Mouse (Mus musculus) kidney, postnatal 0 days (tissue): ENCODE results near the gene Pxmp4. TPM values are rescaled to one million over a fixed set of nuclear protein-coding genes. Genes with fewer than 3 reads are reported as not detected.
A peak's percentile ranks its signal among the peaks of the same experiment; 100 is the strongest.

Experiments used
- ATAC-seq: fragments of 200-750 bp; cut with Nextera tagmentation; replicated peaks from 2 replicates; pipeline ENCODE4 v1.8.0; 2017; ENCODE audit warnings: low read depth, moderate number of reproducible peaks, moderate TSS enrichment, moderate library complexity; ENCODE audit not compliant: low FRiP score
- DNase-seq: peaks from one replicate; pipeline ENCODE4 v3.0.0-alpha.2; 2016; ENCODE audit warnings: low spot score
- H3K27ac ChIP-seq: fragments of 300-500 bp; sonication (generic); 2 replicates; pipeline ENCODE4 v1.5.1; 2014; ENCODE audit warnings: mild to moderate bottlenecking
- H3K27me3 ChIP-seq: fragments of 300-500 bp; sonication (generic); 2 replicates; pipeline ENCODE4 v1.6.1; 2014; ENCODE audit warnings: low read length, mixed read lengths; ENCODE audit not compliant: insufficient read depth
- H3K36me3 ChIP-seq: fragments of 300-500 bp; sonication (generic); 2 replicates; pipeline ENCODE4 v1.6.1; 2014; ENCODE audit warnings: low read length, mixed read lengths; ENCODE audit not compliant: insufficient read depth
- H3K4me1 ChIP-seq: fragments of 300-500 bp; sonication (generic); replicated peaks from 2 replicates; pipeline ENCODE4 v1.6.1; 2014; ENCODE audit warnings: antibody characterized with exemption, low read length, mixed read lengths; ENCODE audit not compliant: insufficient read depth
- H3K4me2 ChIP-seq: fragments of 300-500 bp; sonication (generic); 2 replicates; pipeline ENCODE4 v1.6.1; 2014; ENCODE audit warnings: mild to moderate bottlenecking, low read length, moderate library complexity, mixed read lengths
- H3K4me3 ChIP-seq: fragments of 300-500 bp; sonication (generic); replicated peaks from 2 replicates; pipeline ENCODE4 v1.5.1; 2014; ENCODE audit warnings: low read depth, low read length
- H3K9ac ChIP-seq: fragments of 300-500 bp; sonication (generic); 2 replicates; pipeline ENCODE4 v1.6.1; 2014; ENCODE audit warnings: low read depth, low read length
- H3K9me3 ChIP-seq: fragments of 300-500 bp; sonication (generic); replicated peaks from 2 replicates; pipeline ENCODE4 v1.6.1; 2016; ENCODE audit warnings: low read length, inconsistent platforms, mixed read lengths
- CTCF ChIP-seq: IDR thresholded peaks from 2 replicates; pipeline ENCODE4 v1.5.1; 2016; ENCODE audit warnings: antibody characterized with exemption, low read depth, mild to moderate bottlenecking, moderate library complexity
- WGBS: fragments of 180-500 bp; shearing (Covaris S2); extraction: QIAGEN DNeasy Blood & Tissue Kit; methylation state at CpG from one replicate; pipeline ENCODE4 v1.1.7; 2014; 5-methylcytosine and 5-hydroxymethylcytosine counted together
- polyA plus RNA-seq: library from polyadenylated mRNA; unstranded; fragments of >200 nt; fragmentation: Nextera tagmentation; extraction: Ambion mirVana; gene quantifications from 2 replicates; pipeline ENCODE4 v1.2.1, GENCODE M21; 2015

Gene Pxmp4
- polyA plus RNA-seq, 1 experiment from 2014 or later: 37.9 TPM

- ATAC-seq (no peak), DNase-seq (peak; percentile 38)
- TF ChIP-seq CTCF: peak; percentile 69
- H3K4me1 ChIP-seq: no peaks in the 10 kb centered on the region
- no peak overlapping the region for H3K9ac ChIP-seq
- no peak overlapping the region for H3K27ac ChIP-seq
- no peaks in the 10 kb centered on the region for H3K27me3 ChIP-seq
- H3K9me3 ChIP-seq: no peaks in the 10 kb centered on the region
- no peak overlapping the region for H3K4me3 ChIP-seq
- no peak overlapping the region for H3K4me2 ChIP-seq
- 65% methylated on average over 3 of the region's 3 CpGs for WGBS
- peaks cover 14% of the 10 kb centered on the region for H3K36me3 ChIP-seq
These were observed 10.5 kb downstream of the Pxmp4 start for GRCm38 (mm10) chr2:154593025-154593424.

DNA sequence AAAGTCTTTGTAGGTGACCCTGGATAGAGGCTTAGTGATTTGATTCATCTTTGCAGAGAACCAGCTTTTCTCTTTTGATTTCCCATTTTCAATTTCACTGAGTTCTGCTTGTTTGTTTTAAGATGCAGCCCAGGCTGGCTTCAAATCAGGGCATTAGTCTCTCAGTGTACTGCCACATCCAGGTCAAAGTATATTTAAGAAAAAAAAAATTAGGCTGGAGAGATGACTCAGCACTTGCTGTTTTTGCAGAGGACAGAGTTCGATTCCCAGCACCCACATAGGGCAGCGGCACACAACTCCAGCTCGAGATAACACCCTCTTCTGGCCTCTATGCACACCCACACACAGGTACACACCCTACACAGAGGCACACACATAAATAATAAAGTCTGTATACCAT, 12.3 kb downstream of the Pxmp4 start:
- WGBS: 84% methylated on average over 3 of the region's 3 CpGs
- no peak overlapping the region for H3K27ac ChIP-seq
- no peaks in the 10 kb centered on the region for H3K4me1 ChIP-seq
- no peak for TF ChIP-seq CTCF
- DNase-seq (no peak), ATAC-seq (no peak)
- H3K36me3 ChIP-seq: peaks cover 19% of the 10 kb centered on the region
- no peak overlapping the region for H3K4me3 ChIP-seq
- no peak overlapping the region for H3K9ac ChIP-seq
- H3K27me3 ChIP-seq: no peaks in the 10 kb centered on the region
- H3K4me2 ChIP-seq: no peak overlapping the region
- H3K9me3 ChIP-seq: no peaks in the 10 kb centered on the region

DNA sequence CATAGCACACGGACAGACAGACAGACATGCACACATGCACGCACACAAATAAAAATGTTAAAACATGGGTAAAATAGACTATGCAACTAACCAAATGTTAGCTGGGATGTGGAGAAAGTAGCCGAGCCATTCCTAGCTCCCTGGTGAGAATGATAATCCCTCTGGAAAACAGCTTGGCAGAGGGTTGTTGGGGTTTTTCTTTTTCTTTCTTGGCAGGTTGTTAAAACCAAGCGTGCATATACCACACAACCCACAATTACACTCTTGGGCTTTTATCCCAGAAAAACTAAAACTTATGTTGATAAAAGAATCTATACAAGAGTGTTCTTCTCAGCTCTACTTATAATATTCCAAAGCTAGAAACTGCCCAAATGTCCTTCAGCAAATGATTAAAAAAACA, 14.5 kb downstream of the Pxmp4 start:
- WGBS: 87% methylated on average over 4 of the region's 4 CpGs
- Histone ChIP-seq H3K4me1 (no peaks in the 10 kb centered on the region), H3K4me3 (no peak overlapping the region), H3K27me3 (no peaks in the 10 kb centered on the region), H3K9ac (no peak overlapping the region), H3K36me3 (peaks cover 14% of the 10 kb centered on the region; the same call in 1 of the 2 replicates), H3K9me3 (no peaks in the 10 kb centered on the region), H3K27ac (no peak overlapping the region), H3K4me2 (no peak overlapping the region)
- ATAC-seq (no peak), DNase-seq (no peak)
- TF ChIP-seq CTCF: no peak

- no peaks in the 10 kb centered on the region for H3K4me1 ChIP-seq
- no peak overlapping the region for H3K9ac ChIP-seq
- no peaks in the 10 kb centered on the region for H3K9me3 ChIP-seq
- H3K27ac ChIP-seq: no peak overlapping the region
- peak; percentile 68 for TF ChIP-seq CTCF
- peaks cover 5% of the 10 kb centered on the region; the same call in 1 of the 2 replicates for H3K36me3 ChIP-seq
- H3K27me3 ChIP-seq: no peaks in the 10 kb centered on the region
- DNase-seq (peak; percentile 44), ATAC-seq (no peak)
- no peak overlapping the region for H3K4me2 ChIP-seq
- WGBS: 76% methylated on average over 5 of the region's 5 CpGs
- no peak overlapping the region for H3K4me3 ChIP-seq
These were observed 17.1 kb downstream of the Pxmp4 start for GRCm38 (mm10) chr2:154586405-154586804.

DNA sequence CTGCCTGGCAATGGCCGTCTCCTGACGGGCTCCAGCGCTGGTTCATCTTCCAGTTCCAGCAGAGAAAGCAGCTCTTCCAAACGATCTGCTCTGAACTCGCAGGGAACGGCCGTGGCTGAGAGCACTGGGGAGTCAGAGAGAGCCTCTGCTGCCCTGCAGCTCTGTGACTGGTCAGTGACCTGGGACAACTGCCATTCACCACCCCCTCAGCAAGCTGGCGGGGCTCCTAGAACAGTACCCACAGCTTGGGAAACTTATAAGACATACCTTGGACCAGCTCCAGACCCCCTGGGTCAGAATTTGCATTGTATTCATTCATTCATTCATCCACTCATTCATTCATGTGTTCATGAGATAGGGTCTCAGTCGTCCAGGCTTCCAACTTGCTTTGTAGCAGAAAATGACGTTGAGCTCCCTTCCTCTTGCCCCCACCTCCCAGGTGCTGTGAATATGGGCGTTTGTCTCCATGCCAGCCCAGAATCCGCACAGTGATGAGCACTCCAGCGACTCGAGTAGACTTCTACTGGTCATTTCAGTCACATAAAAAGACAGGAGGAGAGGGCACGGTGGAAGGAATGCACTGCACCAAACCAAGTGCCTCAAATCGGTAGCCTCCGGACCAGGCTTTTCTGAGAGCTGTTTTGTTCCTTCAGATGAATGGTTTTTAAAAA, 18.4 kb downstream of the Pxmp4 start:
- no peak overlapping the region for H3K4me3 ChIP-seq
- H3K27ac ChIP-seq: no peak overlapping the region
- H3K27me3 ChIP-seq: no peaks in the 10 kb centered on the region
- no peaks in the 10 kb centered on the region for H3K4me1 ChIP-seq
- DNase-seq (no peak), ATAC-seq (no peak)
- WGBS: 49% methylated on average over 17 of the region's 17 CpGs
- H3K36me3 ChIP-seq: peaks cover 5% of the 10 kb centered on the region; the same call in 1 of the 2 replicates
- H3K9ac ChIP-seq: no peak overlapping the region
- no peaks in the 10 kb centered on the region for H3K9me3 ChIP-seq
- no peak overlapping the region for H3K4me2 ChIP-seq
- TF ChIP-seq CTCF: no peak

DNA sequence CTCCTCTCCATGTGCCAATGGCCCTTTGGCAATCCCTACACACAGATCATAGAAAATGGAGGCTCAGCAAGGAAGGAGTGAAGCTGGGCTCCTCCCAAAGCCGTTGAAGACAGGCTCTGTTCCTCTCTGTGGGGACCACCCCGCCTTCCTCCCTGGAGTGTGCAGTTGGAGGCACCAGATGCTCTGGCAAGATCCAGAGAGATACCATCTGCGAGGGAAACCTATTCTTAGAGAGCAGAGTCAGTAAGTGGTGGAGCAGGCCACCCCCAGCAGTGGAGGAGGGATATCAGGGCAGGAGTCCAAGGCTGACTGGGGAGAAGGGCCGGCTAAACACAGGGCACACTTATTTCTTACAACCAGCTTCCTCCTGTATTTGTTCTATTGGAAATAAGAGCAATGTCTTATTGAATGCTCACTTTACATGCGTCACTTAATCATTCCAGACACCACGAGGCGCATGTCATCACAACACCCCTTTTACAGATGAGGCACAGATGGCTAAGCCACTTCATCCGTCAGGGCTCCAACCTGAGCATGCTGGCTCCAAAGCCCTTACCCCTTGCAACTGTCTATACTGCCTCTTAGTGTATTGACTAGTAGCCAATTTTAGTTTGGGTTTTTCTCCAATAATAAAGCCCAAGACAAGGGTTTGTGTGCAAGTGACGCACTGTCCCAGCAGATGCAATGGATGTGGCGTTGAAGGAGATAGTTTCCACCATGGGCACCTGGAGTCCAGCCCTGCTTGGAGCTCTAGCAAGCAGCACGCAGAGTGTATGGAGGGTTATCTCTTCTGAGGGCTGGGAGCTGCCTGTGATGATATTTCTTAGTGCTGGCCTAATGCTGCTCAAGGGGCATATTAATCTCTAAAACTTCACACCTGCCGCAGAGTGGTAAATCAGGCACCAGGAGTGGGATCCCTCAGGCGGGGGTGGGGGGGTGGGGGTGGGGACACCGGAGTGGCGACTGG, 19.3 kb downstream of the Pxmp4 start:
- Histone ChIP-seq H3K4me2 (no peak overlapping the region), H3K36me3 (peaks cover 5% of the 10 kb centered on the region; the same call in 1 of the 2 replicates), H3K27me3 (no peaks in the 10 kb centered on the region), H3K27ac (no peak overlapping the region), H3K4me3 (no peak overlapping the region), H3K9me3 (no peaks in the 10 kb centered on the region), H3K4me1 (no peaks in the 10 kb centered on the region), H3K9ac (no peak overlapping the region)
- ATAC-seq (no peak), DNase-seq (no peak)
- TF ChIP-seq CTCF: no peak
- 67% methylated on average over 15 of the region's 15 CpGs for WGBS
